Mouse (Mus musculus): ENCODE measurements around the gene Olfr1084.
"Not testable (repeated sequence)": the region's sequence is repeated elsewhere in the genome, so short reads cannot be mapped to it uniquely, and the experiment has no call there.

GRCm38 (mm10) chr2:86639625-86640024 lies at the start of gene Olfr1084:
- not testable (repeated sequence) for TF ChIP-seq POLR2A, CTCF (IDR thresholded peaks at IDR 0.05; ENCODE audit: extremely low read depth, insufficient read depth, low read length)

Data from cortical plate, adult 2 months (tissue).